Mouse (Mus musculus) E14TG2a.4 (cell line): Measurements from ENCODE around the gene Mapk9.

Source experiments
- CTCF ChIP-seq: conservative IDR thresholded peaks from 2 replicates; pipeline ENCODE4 v1.5.1; 2014; ENCODE audit warnings: low read length
- NANOG ChIP-seq: IDR thresholded peaks from 2 replicates; pipeline ENCODE4 v1.6.1; 2014; ENCODE audit warnings: borderline replicate concordance, low read length, mixed read lengths

DNA sequence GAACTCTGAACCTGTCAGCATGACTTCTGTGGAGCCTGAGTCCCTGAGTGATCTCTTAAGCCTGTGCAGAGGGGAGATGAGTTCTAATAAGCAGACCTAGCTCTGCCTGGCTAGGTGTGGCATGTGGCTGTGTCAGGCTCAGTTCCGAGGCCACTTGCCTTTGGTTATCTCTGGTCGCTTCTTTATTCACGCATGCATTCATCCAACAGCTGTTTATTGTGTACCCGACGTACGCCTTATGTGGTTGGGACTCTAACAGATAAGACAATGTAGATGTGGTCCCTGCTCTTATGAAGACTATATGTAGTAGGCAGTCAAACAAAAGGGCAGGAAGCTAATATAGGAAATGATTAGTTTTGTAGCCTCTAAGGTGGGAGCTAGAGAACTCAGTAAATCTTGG is 47.6 kb upstream of the Mapk9 start:
- no peak for TF ChIP-seq CTCF
- TF ChIP-seq NANOG, result no peak
